Mouse (Mus musculus) c-Kit-negative CD71-positive TER-119-positive erythroid progenitor cells, embryonic 14.5 days (primary cell): ENCODE data around the gene Zfp944.
A peak's percentile ranks its signal among the peaks of the same experiment; 100 is the strongest.
"Not testable (repeated sequence)": the region's sequence is repeated elsewhere in the genome, so short reads cannot be mapped to it uniquely, and the experiment has no call there.

Source experiments
- DNase-seq: peaks from one replicate; pipeline ENCODE4 v3.0.0-alpha.2; 2013; ENCODE audit warnings: low read depth, low spot score

The Zfp944 gene

GRCm38 (mm10) chr17:22361101-22361781, at the start of gene Zfp944, which contains the start of gene Zfp758:
Zfp944 (minus strand) TSS chr17:22361400.
Zfp758 (plus strand) TSS chr17:22361453.
- DNase-seq: peak; percentile 48

GRCm38 (mm10) chr17:22410756-22411155, 49.6 kb upstream of the Zfp944 start:
- DNase-seq: no peak

- no peak for DNase-seq
These were observed 2.7 kb upstream of the Zfp944 start for GRCm38 (mm10) chr17:22363895-22364294.

GRCm38 (mm10) chr17:22360572-22360971, 628 bp downstream of the Zfp944 start:
- no peak for DNase-seq

GRCm38 (mm10) chr17:22352794-22353193, 8.4 kb downstream of the Zfp944 start:
- DNase-seq: no peak

GRCm38 (mm10) chr17:22315247-22315646, 46.0 kb downstream of the Zfp944 start:
- DNase-seq: not testable (repeated sequence)

GRCm38 (mm10) chr17:22314730-22315226, 46.4 kb downstream of the Zfp944 start, which contains the start of gene CT030661.1:
CT030661.1 (minus strand) TSS chr17:22314837.
- peak; percentile 89 for DNase-seq

GRCm38 (mm10) chr17:22314219-22314618, 47.0 kb downstream of the Zfp944 start:
- DNase-seq: not testable (repeated sequence)
